Mouse (Mus musculus): Measurements from ENCODE around the gene Unc93a2. TPM values are rescaled to one million over a fixed set of nuclear protein-coding genes. Genes with fewer than 3 reads are reported as not detected.
"Not testable (repeated sequence)": the region's sequence is repeated elsewhere in the genome, so short reads cannot be mapped to it uniquely, and the experiment has no call there.

Unc93a2 gene
- polyA plus RNA-seq, 1 experiment = not detected

DNA sequence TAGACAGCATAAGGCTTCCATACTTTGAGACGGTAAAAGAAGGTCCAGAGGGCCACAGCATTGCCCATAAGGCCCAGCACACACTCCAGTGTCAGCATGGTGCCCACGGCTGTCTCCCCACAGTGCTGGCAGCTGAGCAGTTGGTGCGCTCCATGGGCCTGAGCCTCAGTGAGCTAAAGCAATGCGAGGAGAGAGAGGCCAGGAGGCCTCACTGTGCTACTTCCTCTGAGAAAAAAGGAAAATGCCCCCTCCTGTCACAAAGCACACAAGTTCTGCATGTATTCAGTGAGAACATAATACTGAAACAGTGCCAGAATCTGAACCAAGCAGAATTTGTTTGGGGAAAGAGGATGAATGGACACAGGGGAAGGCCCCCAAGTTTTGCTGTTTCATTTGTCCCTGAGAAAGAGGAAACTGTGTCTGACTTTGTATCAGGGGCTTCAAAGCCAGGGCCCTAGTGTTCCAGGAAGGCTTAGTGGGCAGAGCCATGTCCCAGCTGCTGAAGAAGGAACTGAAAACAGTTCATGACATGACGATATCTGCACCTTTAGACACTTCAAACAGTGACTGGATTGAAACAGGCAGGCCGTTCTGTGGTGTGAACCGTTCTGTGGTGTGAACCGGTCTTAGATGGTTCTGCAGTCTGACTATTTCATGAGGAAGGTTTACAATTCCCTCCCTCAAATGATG is 69.4 kb downstream of the Unc93a2 start:
- H3K36me3 ChIP-seq (ENCODE audit: control insufficient read depth, insufficient read depth); H3ac ChIP-seq (ENCODE audit: control insufficient read depth, insufficient read length, low read depth); H3K27me3 ChIP-seq (ENCODE audit: control insufficient read depth, insufficient read depth, insufficient read length); H3K4me3 ChIP-seq (ENCODE audit: insufficient read depth, poor library complexity, severe bottlenecking); H3K79me3 ChIP-seq (ENCODE audit: low read depth); H3K79me2 ChIP-seq (ENCODE audit: control insufficient read depth, insufficient read depth): not testable (repeated sequence)

Other genes with a start within 250 kb of the Unc93a2 start
- gene Rps6ka2, start 215.3 kb downstream of the Unc93a2 start, polyA plus RNA-seq (2012; fragmentation: generic; extraction: Trizol) = 28.2 TPM
- not detected for gene Tcp10a, start 60.8 kb downstream of the Unc93a2 start, polyA plus RNA-seq (2012; fragmentation: generic; extraction: Trizol)
- gene Ttll2, start 32.8 kb downstream of the Unc93a2 start, polyA plus RNA-seq (2012; fragmentation: generic; extraction: Trizol) = not detected
- not detected for gene Gm49630, start 13.5 kb downstream of the Unc93a2 start, polyA plus RNA-seq (2012; fragmentation: generic; extraction: Trizol)

Data from C2C12 (cell line).